ENCODE assay signal across 8 mouse cellular contexts in the genomic region with DNA sequence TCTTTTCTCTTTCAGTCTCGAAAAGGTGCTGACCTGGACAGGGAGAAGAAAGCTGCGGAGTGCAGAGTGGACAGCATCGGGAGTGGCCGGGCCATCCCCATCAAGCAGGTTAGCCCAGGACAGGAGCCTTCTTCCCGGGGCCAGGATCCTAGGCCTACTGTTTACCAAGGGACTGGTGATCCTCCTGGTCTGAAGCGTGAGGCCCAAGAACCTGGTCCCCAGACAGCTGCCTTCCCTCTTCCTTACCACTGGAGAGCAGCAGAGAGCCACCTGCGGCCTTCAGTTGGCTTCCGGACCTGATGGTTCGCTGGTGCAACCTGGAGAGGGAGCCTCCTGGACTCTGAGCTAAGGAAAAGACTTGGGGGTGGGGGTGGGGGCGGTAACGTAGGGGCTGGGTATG. TPM values are rescaled to one million over a fixed set of nuclear protein-coding genes. Genes with fewer than 3 reads are reported as not detected.
DNase-seq lines count a peak whose midpoint lies in the region; ATAC-seq lines count a peak whose summit lies in the region.
"Had no signal": no experiment of that assay in that cellular context is flagged by ENCODE, and none has a peak within 500 bp of the region (broad histone marks: within the 10 kb centered on the region; RNA-seq: fewer than 3 reads in every experiment).

No protein-coding gene starts in this region.

- H3K4me2 ChIP-seq in forebrain, embryonic 11.5 days (ENCODE audit: low read depth, low read length, severe bottlenecking) = no peak overlapping the region

- no peak; the same call in 1 of the 2 replicates for ATAC-seq in forebrain, embryonic 11.5 days (replicated peaks; ENCODE audit: low FRiP score)
- ATAC-seq in hematopoietic stem cell, adult 5-6 weeks (replicated peaks in 1 of 2; ENCODE audit: insufficient read depth in 1 of 2, low FRiP score in 2 of 2, low TSS enrichment in 1 of 2, low read depth in 1 of 2, poor library complexity in 2 of 2, severe bottlenecking in 2 of 2) = peak; percentile 70 to 71

- H3K27me3 ChIP-seq in forebrain, embryonic 11.5 days (ENCODE audit: control insufficient read depth, insufficient read depth, low read length) = no peaks in the 10 kb centered on the region; the same call in 1 of the 2 replicates

- no peak overlapping the region for H3K4me3 ChIP-seq in forebrain, embryonic 11.5 days (ENCODE audit: low read depth, low read length)

- DNase-seq in Muller cell, postnatal 12 days (ENCODE audit: inconsistent ontology term) = peak; percentile 54
- peak; percentile 91 for DNase-seq in brain, adult 2 months (ENCODE audit: low read depth, low spot score)
- peak; percentile 86 for DNase-seq in forebrain, embryonic 11.5 days (ENCODE audit: low spot score)
- DNase-seq in layer of hippocampus, postnatal 10 days (ENCODE audit: low spot score in 2 of 2) = peak; percentile 67 to 69
- DNase-seq in lung, postnatal 25 days (ENCODE audit: low spot score) = peak; percentile 64
- peak; percentile 72 for DNase-seq in retina, postnatal 7 days (ENCODE audit: low read depth, low spot score)

- H3K27ac ChIP-seq in forebrain, embryonic 11.5 days (ENCODE audit: low read depth, low read length) = no peak overlapping the region

- H3K9me3 ChIP-seq in forebrain, embryonic 11.5 days (ENCODE audit: control insufficient read depth, low read length) = no peaks in the 10 kb centered on the region

- H3K4me1 ChIP-seq in forebrain, embryonic 11.5 days (replicated peaks; ENCODE audit: control insufficient read depth, insufficient read depth, low read length) = peaks cover 40% of the 10 kb centered on the region

- H3K9ac ChIP-seq in forebrain, embryonic 11.5 days (ENCODE audit: low read length) = 0 out of 2 replicates have a peak overlapping the region, but pooled peaks have one; percentile 12

- H3K36me3 ChIP-seq in forebrain, embryonic 11.5 days (ENCODE audit: control insufficient read depth, insufficient read depth, low read length) = peaks cover 9% of the 10 kb centered on the region

- WGBS in forebrain, embryonic 11.5 days = 18% methylated on average over 11 of the region's 11 CpGs

RNA-seq across cellular contexts. Expression of a gene that starts 31.3 kb away (rescaled TPM):
- polyA plus RNA-seq in forebrain, embryonic 11.5 days (2014; fragmentation: Nextera tagmentation; extraction: Ambion mirVana) = 52.7 and 67.0 TPM in 2 replicates
- 32.4 and 37.8 TPM in 2 replicates for total RNA-seq in hematopoietic stem cell, adult 5-6 weeks (2017)
- total RNA-seq in layer of hippocampus, postnatal 10 days (2021) = 100 to 1,000 TPM; 511 to 516 TPM

RNA-seq across cellular contexts. Expression of a gene that starts 35.7 kb away (rescaled TPM):
- polyA plus RNA-seq in forebrain, embryonic 11.5 days (2014; fragmentation: Nextera tagmentation; extraction: Ambion mirVana) = 30.2 and 31.8 TPM in 2 replicates
- 16.1 and 16.3 TPM in 2 replicates for total RNA-seq in hematopoietic stem cell, adult 5-6 weeks (2017)
- 10 to 100 TPM; 24.1 to 26.4 TPM for total RNA-seq in layer of hippocampus, postnatal 10 days (2021)

RNA-seq across cellular contexts. Expression of a gene that starts 38.2 kb away (rescaled TPM):
- 104 and 116 TPM in 2 replicates for polyA plus RNA-seq in forebrain, embryonic 11.5 days (2014; fragmentation: Nextera tagmentation; extraction: Ambion mirVana)
- total RNA-seq in hematopoietic stem cell, adult 5-6 weeks (2017) = 14.8 and 29.4 TPM in 2 replicates
- 100 to 1,000 TPM in 1 of 2 experiments, 10 to 100 TPM in 1; 87.4 to 111 TPM for total RNA-seq in layer of hippocampus, postnatal 10 days (2021)

RNA-seq across cellular contexts. Expression of a gene that starts 43.7 kb away (rescaled TPM):
- 0.64 and 0.79 TPM in 2 replicates for polyA plus RNA-seq in forebrain, embryonic 11.5 days (2014; fragmentation: Nextera tagmentation; extraction: Ambion mirVana)
- total RNA-seq in hematopoietic stem cell, adult 5-6 weeks (2017) = not detected in 2 replicates
- total RNA-seq in layer of hippocampus, postnatal 10 days (2021) = not detected
- polyA plus RNA-seq: heart, embryonic 16.5 days had no signal

RNA-seq across cellular contexts. Expression of a gene that starts 57.5 kb away (rescaled TPM):
- polyA plus RNA-seq in forebrain, embryonic 11.5 days (2014; fragmentation: Nextera tagmentation; extraction: Ambion mirVana) = 0.11 TPM in 1 of 2 replicates, not detected in the other
- total RNA-seq in hematopoietic stem cell, adult 5-6 weeks (2017) = not detected in 2 replicates
- total RNA-seq in layer of hippocampus, postnatal 10 days (2021) = under 1 TPM; 0.38 to 0.41 TPM

Comparison
In these comparisons a context has a peak if more than half of its experiments do, and no peak if none do; other contexts are left out.
1. RNA of a gene that starts 31.3 kb away (total RNA-seq): 511 to 516 TPM in layer of hippocampus, postnatal 10 days; 32.4 to 37.8 TPM in hematopoietic stem cell, adult 5-6 weeks; every median in the first group is over 10 times any median in the second.
2. Peak in every context shown above with its lines, with median percentiles within 50 percentile points of each other: DNase-seq.